Mouse (Mus musculus) neural tube, embryonic 14.5 days (tissue): ENCODE results near the gene 4930438A08Rik. TPM values are rescaled to one million over a fixed set of nuclear protein-coding genes. Genes with fewer than 3 reads are reported as not detected.

Experiments
- ATAC-seq: fragments of 200-750 bp; cut with Nextera tagmentation; 2 replicates; pipeline ENCODE4 v1.8.0; 2017; ENCODE audit warnings: low read depth, mild to moderate bottlenecking, moderate TSS enrichment, moderate library complexity
- H3K27ac ChIP-seq: fragments of 300-500 bp; sonication (generic); 2 replicates; pipeline ENCODE4 v1.5.1; 2014; ENCODE audit warnings: low read depth, mild to moderate bottlenecking, control low read depth, low read length, moderate library complexity, mixed read lengths
- H3K27me3 ChIP-seq: fragments of 300-500 bp; sonication (generic); 2 replicates; pipeline ENCODE4 v1.6.1; 2014; ENCODE audit warnings: low read length; ENCODE audit not compliant: control insufficient read depth, insufficient read depth
- H3K36me3 ChIP-seq: fragments of 300-500 bp; sonication (generic); 2 replicates; pipeline ENCODE4 v1.6.1; 2014; ENCODE audit warnings: low read length, mixed read lengths; ENCODE audit not compliant: control insufficient read depth, insufficient read depth
- H3K4me1 ChIP-seq: fragments of 300-500 bp; sonication (generic); 2 replicates; pipeline ENCODE4 v1.6.1; 2014; ENCODE audit warnings: low read length; ENCODE audit not compliant: control insufficient read depth, insufficient read depth
- H3K4me2 ChIP-seq: fragments of 300-500 bp; sonication (generic); 2 replicates; pipeline ENCODE4 v1.6.1; 2014; ENCODE audit warnings: mild to moderate bottlenecking, low read depth, low read length, control low read depth
- H3K4me3 ChIP-seq: fragments of 300-500 bp; sonication (generic); 2 replicates; pipeline ENCODE4 v1.5.1; 2014; ENCODE audit warnings: low read depth, low read length, control low read depth, mixed read lengths
- H3K9ac ChIP-seq: fragments of 300-500 bp; sonication (generic); replicated peaks from 2 replicates; pipeline ENCODE4 v1.6.1; 2014; ENCODE audit warnings: low read depth, mild to moderate bottlenecking, control low read depth, low read length, mixed read lengths
- H3K9me3 ChIP-seq: fragments of 300-500 bp; sonication (generic); 2 replicates; pipeline ENCODE4 v1.6.1; 2016; ENCODE audit warnings: low read length; ENCODE audit not compliant: control insufficient read depth
- WGBS: fragments of 180-500 bp; shearing (Covaris S2); extraction: QIAGEN DNeasy Blood & Tissue Kit; methylation state at CpG from one replicate; pipeline ENCODE4 v1.1.7; 2014; 5-methylcytosine and 5-hydroxymethylcytosine counted together
- polyA plus RNA-seq: library from polyadenylated mRNA; unstranded; fragments of >200 nt; fragmentation: Nextera tagmentation; extraction: Ambion mirVana; gene quantifications from 2 replicates; pipeline ENCODE4 v1.2.1, GENCODE M21; 2014

Gene 4930438A08Rik
- polyA plus RNA-seq, 1 experiment from 2014 or later, result not detected

DNA sequence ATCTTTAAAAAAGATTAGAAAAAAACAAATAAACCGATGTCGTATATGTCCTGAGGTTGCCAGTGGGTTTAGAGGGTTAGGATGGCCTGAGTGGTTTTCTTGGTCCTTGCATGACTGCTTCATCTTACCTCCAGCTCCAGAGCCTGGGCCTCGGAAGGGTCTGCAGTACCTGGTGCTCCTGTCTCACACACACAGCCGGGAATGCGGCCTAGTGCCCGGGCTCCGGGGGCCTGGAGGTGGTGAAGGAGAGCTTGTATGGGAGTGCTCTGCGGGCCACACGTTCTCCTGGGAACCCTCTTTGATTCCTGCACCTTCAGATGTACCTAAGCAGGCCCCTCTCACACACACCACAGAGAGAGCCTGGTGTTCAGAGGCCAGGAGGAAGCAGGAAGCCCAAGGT lies 34.1 kb downstream of the 4930438A08Rik start:
- H3K9me3 ChIP-seq, result no peaks in the 10 kb centered on the region
- no peak for ATAC-seq
- 96% methylated on average over 9 of the region's 9 CpGs for WGBS

DNA sequence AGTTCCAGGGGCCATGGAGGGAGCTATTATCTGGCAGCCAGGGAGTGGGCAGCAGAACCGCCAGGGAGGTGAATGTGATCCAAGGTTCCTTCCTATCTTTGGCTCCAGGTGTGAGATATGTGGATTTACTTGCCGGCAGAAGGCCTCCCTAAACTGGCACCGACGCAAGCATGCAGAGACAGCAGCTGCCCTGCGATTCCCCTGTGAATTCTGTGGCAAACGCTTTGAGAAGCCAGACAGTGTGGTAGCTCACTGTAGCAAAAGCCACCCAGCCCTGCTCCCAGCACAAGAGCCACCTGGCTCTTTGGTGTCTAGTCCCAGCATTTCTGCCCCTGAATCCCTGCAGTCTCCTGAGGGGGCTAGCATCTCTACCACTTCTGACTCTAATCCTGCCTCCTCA lies 39.5 kb downstream of the 4930438A08Rik start:
- H3K36me3 ChIP-seq, result peaks cover 12% of the 10 kb centered on the region
- WGBS, result 64% methylated on average over 6 of the region's 6 CpGs

More for the DNA sequence above, 34.1 kb downstream of the 4930438A08Rik start:
- H3K4me1 ChIP-seq, result peaks cover 10% of the 10 kb centered on the region
- H3K27me3 ChIP-seq, result no peaks in the 10 kb centered on the region
- H3K4me3 ChIP-seq, result no peak overlapping the region
- H3K4me2 ChIP-seq, result no peak overlapping the region
- H3K36me3 ChIP-seq, result 0 out of 2 replicates have a peak, but pooled peaks cover 6% of the 10 kb centered on the region
- H3K9ac ChIP-seq, result no peak overlapping the region
- H3K27ac ChIP-seq, result no peak overlapping the region

DNA sequence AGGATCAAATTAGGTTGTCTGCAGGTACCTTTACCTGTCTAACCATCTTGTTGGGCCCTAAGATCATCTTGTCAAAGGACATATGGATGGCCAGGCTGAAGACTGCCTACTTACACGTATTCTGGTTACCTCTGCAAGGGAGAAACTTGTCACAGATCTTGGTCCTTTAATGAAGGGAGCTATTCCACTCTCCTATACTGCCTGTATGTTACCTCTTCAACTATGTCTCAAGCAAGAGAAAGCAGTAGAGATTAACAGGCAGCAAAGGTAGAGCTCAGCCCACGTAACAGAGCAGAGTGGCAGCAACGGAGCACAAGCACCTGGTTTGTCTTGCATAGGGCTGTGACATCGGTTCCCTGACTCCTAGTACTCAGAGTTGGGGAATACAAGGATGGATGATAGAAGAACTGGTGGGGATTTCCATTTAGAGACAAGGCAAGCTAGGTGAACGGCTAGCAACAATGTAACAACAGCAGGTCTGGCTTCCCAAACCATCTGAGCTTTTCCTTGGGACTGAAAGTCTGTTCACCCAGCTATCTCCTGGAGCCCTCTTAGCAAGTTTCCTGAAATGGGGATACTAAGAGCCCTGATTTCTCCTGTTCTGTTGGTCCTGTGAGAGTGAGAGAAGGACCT lies 41.1 kb downstream of the 4930438A08Rik start:
- peaks cover 17% of the 10 kb centered on the region for H3K36me3 ChIP-seq
- no peak overlapping the region for H3K4me2 ChIP-seq
- no peaks in the 10 kb centered on the region for H3K4me1 ChIP-seq
- H3K27me3 ChIP-seq, result no peaks in the 10 kb centered on the region
- no peak overlapping the region for H3K27ac ChIP-seq
- H3K9ac ChIP-seq, result no peak overlapping the region
- H3K4me3 ChIP-seq, result no peak overlapping the region
- H3K9me3 ChIP-seq, result no peaks in the 10 kb centered on the region
- WGBS, result 95% methylated on average over 5 of the region's 5 CpGs
- ATAC-seq, result no peak

More for the DNA sequence above, 39.5 kb downstream of the 4930438A08Rik start:
- no peak for ATAC-seq
- Histone ChIP-seq H3K4me1 (no peaks in the 10 kb centered on the region), H3K4me3 (no peak overlapping the region), H3K27ac (no peak overlapping the region), H3K9me3 (no peaks in the 10 kb centered on the region), H3K9ac (no peak overlapping the region), H3K27me3 (no peaks in the 10 kb centered on the region), H3K4me2 (no peak overlapping the region)

DNA sequence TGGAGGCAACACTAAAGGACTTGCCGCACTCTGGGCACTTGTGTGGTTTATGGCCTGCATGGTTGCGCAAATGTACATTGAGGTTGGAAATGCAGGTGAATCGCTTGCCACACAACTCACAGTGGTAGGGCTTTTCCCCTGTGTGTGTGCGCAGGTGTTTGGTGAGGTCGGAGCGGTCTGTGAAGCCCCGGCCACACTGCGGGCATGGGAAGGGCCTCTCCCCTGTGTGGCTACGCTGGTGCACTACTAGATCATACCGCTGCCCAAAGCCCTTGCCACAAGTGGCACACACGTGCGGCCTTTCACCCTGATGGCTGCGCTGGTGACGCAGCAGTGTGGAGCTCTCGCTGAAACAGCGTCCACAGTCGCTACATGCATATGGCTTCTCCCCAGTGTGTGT lies 41.7 kb downstream of the 4930438A08Rik start:
- WGBS, result 84% methylated on average over 17 of the region's 17 CpGs
- H3K27me3 ChIP-seq, result no peaks in the 10 kb centered on the region
- no peaks in the 10 kb centered on the region for H3K4me1 ChIP-seq
- H3K9ac ChIP-seq, result no peak overlapping the region
- no peak for ATAC-seq
- H3K9me3 ChIP-seq, result no peaks in the 10 kb centered on the region
- H3K4me2 ChIP-seq, result no peak overlapping the region
- no peak overlapping the region for H3K27ac ChIP-seq
- H3K36me3 ChIP-seq, result peaks cover 20% of the 10 kb centered on the region
- no peak overlapping the region for H3K4me3 ChIP-seq

DNA sequence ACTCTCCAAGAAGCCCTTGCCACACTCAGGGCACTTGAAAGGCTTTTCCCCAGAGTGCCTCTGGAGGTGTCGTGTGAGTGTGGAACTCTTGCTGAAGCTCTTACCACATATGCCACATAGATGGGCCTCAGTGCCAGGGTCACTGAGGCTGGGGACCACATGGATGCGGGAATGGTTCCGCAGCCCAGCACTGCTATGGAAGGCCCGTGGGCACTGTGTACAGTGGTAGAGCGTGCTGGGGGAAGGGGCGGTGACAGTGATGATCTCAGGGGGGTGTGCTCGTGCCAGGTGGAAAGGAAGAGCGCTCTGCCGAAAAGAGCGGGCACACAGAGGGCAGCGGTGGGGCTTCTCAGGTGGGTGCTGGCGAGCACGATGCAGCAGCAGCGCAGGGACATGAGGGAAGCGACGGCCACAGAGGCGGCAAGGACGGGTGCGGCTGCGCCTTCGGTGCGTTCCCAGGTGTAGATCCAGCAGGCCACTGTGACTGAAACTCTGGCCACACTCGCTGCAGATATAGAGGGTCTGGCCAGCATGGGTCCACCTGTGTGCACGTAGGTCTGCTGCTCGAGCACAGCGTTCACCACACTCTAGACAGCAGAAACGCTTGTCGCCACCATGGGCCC lies 42.3 kb downstream of the 4930438A08Rik start:
- Histone ChIP-seq H3K4me1 (peaks cover 2% of the 10 kb centered on the region), H3K9ac (no peak overlapping the region), H3K4me3 (no peak overlapping the region), H3K9me3 (no peaks in the 10 kb centered on the region), H3K36me3 (peaks cover 15% of the 10 kb centered on the region), H3K27me3 (no peaks in the 10 kb centered on the region), H3K27ac (no peak overlapping the region), H3K4me2 (no peak overlapping the region)
- 67% methylated on average over 28 of the region's 28 CpGs for WGBS
- 0 out of 2 replicates have a peak, but pooled peaks have one; percentile 23 for ATAC-seq

DNA sequence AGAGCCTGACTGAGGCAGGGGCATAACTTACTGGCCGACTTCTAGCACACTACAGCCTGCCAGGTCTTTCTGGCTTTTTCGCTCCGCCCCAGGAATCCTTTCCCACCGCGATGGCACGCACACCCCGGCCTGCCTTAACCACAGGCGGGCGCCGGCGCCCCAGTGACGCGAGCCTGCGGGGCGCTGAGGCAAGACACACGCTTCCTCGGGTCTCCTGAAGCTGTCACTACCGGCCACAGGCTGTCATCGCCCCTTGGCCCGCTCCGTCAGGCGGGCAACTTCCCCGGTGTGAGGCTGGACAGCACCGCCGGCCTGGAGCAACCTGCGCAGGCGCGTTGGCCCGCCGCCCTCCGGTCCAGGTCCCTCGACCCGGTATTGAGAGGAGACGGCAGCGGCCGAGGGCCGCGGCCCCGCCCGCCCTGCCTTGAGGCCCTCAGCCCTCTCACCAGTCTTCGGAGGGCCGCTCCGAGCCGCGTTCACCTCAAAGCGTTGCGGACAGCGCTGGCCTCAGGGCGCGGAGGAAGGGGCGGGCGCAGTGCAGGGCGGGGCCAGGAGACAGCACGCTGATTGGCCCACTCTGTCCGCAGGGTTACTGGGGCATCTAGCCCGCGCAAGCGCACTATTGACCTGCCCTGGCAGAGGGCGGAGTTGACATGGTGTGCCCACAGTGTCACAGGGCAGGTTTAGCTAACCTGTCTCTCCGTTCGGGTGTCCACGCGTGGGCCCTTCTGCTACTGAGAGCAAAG lies 48.4 kb downstream of the 4930438A08Rik start:
- ATAC-seq, result peak; percentile 98
- Histone ChIP-seq H3K9ac (peak overlapping the region; percentile 92), H3K4me2 (peak overlapping the region; percentile 94), H3K4me3 (peak overlapping the region; percentile 89), H3K4me1 (peaks cover 17% of the 10 kb centered on the region), H3K27ac (peak overlapping the region; percentile 97), H3K9me3 (no peaks in the 10 kb centered on the region), H3K36me3 (peaks cover 11% of the 10 kb centered on the region; the same call in 1 of the 2 replicates), H3K27me3 (no peaks in the 10 kb centered on the region)
- WGBS, result under 1% methylated on average over 63 of the region's 63 CpGs

DNA sequence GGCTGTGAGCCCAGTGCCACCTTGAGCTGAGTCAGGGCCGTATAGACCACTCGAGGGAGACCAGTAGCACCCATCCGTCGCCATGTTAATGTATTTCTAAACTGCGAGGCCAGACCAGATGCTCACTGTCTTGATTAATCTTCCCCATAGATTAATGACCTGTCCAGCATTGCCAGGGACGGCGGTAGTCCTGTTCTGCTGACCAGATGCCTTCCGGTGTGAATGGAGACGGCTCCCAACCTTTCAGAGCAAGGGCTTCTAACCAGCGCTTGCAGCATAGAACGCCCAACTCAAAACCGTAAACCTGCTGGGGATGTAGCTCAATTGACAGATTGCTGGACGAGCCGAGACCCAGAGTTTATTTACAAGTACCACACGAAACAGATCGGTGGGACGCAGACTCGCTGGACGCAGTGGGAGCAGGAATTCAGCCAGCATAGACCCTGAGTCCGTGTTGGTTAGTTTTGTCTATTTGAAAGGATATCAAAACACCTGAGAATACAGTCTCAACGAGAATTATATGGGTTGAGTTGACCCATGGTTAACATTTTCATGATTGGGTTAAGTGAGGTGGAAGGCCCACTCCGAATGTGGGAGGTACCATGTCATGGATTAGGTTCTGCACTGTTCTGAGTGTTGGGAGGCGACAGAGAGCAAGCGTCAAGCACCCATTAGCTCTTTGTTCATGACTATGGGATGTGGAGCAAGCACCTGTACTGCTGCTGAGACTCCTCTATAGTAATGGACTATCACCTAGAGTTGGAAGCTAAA lies 49.2 kb downstream of the 4930438A08Rik start:
- Histone ChIP-seq H3K9ac (peak overlapping the region; percentile 92), H3K27ac (peak overlapping the region; percentile 97), H3K4me2 (peak overlapping the region; percentile 94), H3K4me1 (peaks cover 17% of the 10 kb centered on the region), H3K27me3 (no peaks in the 10 kb centered on the region), H3K36me3 (peaks cover 11% of the 10 kb centered on the region; the same call in 1 of the 2 replicates), H3K9me3 (no peaks in the 10 kb centered on the region), H3K4me3 (peak overlapping the region; percentile 89)
- no peak; the same call in 1 of the 2 replicates for ATAC-seq
- 12% methylated on average over 24 of the region's 24 CpGs for WGBS

DNA sequence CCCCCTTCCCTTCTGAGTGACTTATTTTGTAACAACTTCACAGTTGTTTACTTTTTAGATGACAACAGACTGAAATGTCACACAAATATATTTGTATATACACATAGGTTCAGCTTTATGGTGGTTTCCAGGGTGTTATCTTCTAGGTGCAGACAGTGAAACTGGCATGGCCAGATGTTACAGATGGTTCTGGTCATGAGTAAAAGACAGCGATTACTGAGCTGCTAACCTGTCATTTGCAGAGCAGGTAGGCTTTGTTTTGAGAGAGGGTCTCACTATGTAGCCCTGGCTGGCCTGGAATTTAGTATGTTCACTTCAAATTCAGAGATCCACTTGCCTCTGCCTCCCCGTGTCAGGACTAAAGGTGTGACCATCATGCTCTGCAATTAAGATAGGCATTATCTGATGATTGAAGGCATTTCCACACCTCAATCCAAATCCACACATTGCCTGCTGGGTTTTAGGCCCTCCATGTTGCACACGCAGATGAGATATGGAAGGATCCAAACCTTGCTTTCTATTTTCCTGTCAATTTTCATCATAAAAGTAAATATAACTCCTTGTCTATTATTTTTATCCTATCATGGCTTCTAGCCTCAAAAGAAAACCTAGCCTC lies 50.1 kb downstream of the 4930438A08Rik start:
- H3K27me3 ChIP-seq, result no peaks in the 10 kb centered on the region
- peaks cover 5% of the 10 kb centered on the region; the same call in 1 of the 2 replicates for H3K36me3 ChIP-seq
- H3K9ac ChIP-seq, result no peak overlapping the region
- H3K27ac ChIP-seq, result no peak overlapping the region
- no peaks in the 10 kb centered on the region for H3K9me3 ChIP-seq
- WGBS, result 90% methylated on average over 3 of the region's 3 CpGs
- peaks cover 25% of the 10 kb centered on the region for H3K4me1 ChIP-seq
- H3K4me2 ChIP-seq, result no peak overlapping the region
- no peak overlapping the region for H3K4me3 ChIP-seq
- ATAC-seq, result no peak
